Mouse (Mus musculus) hindbrain, embryonic 11.5 days (tissue): Measurements from ENCODE around the gene Kti12. TPM values are rescaled to one million over a fixed set of nuclear protein-coding genes. Genes with fewer than 3 reads are reported as not detected.

ENCODE experiments used
- ATAC-seq: fragments of 200-750 bp; cut with Nextera tagmentation; 2 replicates; pipeline ENCODE4 v1.8.0; 2017; ENCODE audit warnings: mild to moderate bottlenecking, moderate TSS enrichment, moderate library complexity; ENCODE audit not compliant: low FRiP score
- DNase-seq: peaks from one replicate; pipeline ENCODE4 v3.0.0-alpha.2; 2015; ENCODE audit warnings: low spot score
- H3K27ac ChIP-seq: fragments of 300-500 bp; sonication (generic); 2 replicates; pipeline ENCODE4 v1.5.1; 2014; ENCODE audit warnings: mild to moderate bottlenecking, low read depth, low read length
- H3K27me3 ChIP-seq: fragments of 300-500 bp; sonication (generic); 2 replicates; pipeline ENCODE4 v1.6.1; 2014; ENCODE audit warnings: mild to moderate bottlenecking, low read length, moderate library complexity, mixed read lengths; ENCODE audit not compliant: control insufficient read depth, insufficient read depth
- H3K36me3 ChIP-seq: fragments of 300-500 bp; sonication (generic); 2 replicates; pipeline ENCODE4 v1.6.1; 2014; ENCODE audit warnings: mild to moderate bottlenecking, low read length, moderate library complexity, mixed read lengths; ENCODE audit not compliant: control insufficient read depth, insufficient read depth
- H3K4me1 ChIP-seq: fragments of 300-500 bp; sonication (generic); replicated peaks from 2 replicates; pipeline ENCODE4 v1.6.1; 2014; ENCODE audit warnings: low read length, mixed read lengths; ENCODE audit not compliant: control insufficient read depth, insufficient read depth
- H3K4me2 ChIP-seq: fragments of 300-500 bp; sonication (generic); replicated peaks from 2 replicates; pipeline ENCODE4 v1.6.1; 2014; ENCODE audit warnings: mild to moderate bottlenecking, low read depth, low read length
- H3K4me3 ChIP-seq: fragments of 300-500 bp; sonication (generic); 2 replicates; pipeline ENCODE4 v1.5.1; 2014; ENCODE audit warnings: low read depth, low read length
- H3K9ac ChIP-seq: fragments of 300-500 bp; sonication (generic); 2 replicates; pipeline ENCODE4 v1.6.1; 2014; ENCODE audit warnings: low read depth, low read length
- H3K9me3 ChIP-seq: fragments of 300-500 bp; sonication (generic); 2 replicates; pipeline ENCODE4 v1.6.1; 2016; ENCODE audit warnings: low read length; ENCODE audit not compliant: control insufficient read depth
- WGBS: fragments of 180-500 bp; shearing (Covaris S2); extraction: QIAGEN DNeasy Blood & Tissue Kit; methylation state at CpG from one replicate; pipeline ENCODE4 v1.1.7; 2014; 5-methylcytosine and 5-hydroxymethylcytosine counted together
- polyA plus RNA-seq: library from polyadenylated mRNA; unstranded; fragments of >200 nt; fragmentation: Nextera tagmentation; extraction: Ambion mirVana; gene quantifications from 2 replicates; pipeline ENCODE4 v1.2.1, GENCODE M21; 2014

The Kti12 gene
- polyA plus RNA-seq, 1 experiment from 2014 or later: 40.5 TPM

- no peaks in the 10 kb centered on the region for H3K9me3 ChIP-seq
- H3K27me3 ChIP-seq: no peaks in the 10 kb centered on the region
- H3K36me3 ChIP-seq: no peaks in the 10 kb centered on the region
- no peak overlapping the region for H3K4me2 ChIP-seq
- no peak overlapping the region for H3K4me3 ChIP-seq
- 0 out of 2 replicates have a peak, but pooled peaks cover 3% of the 10 kb centered on the region for H3K4me1 ChIP-seq
- no peak for ATAC-seq
- no peak overlapping the region; the same call in 1 of the 2 replicates for H3K27ac ChIP-seq
- no peak for DNase-seq
- H3K9ac ChIP-seq: no peak overlapping the region; the same call in 1 of the 2 replicates
Measured at GRCm38 (mm10) chr4:108843336-108843735, 4.2 kb upstream of the Kti12 start.

GRCm38 (mm10) chr4:108845824-108846569 is 1.6 kb upstream of the Kti12 start:
- Histone ChIP-seq H3K27me3 (no peaks in the 10 kb centered on the region), H3K27ac (no peak overlapping the region), H3K9ac (no peak overlapping the region), H3K4me2 (no peak overlapping the region), H3K4me3 (no peak overlapping the region), H3K9me3 (no peaks in the 10 kb centered on the region), H3K4me1 (peaks cover 3% of the 10 kb centered on the region; the same call in 1 of the 2 replicates), H3K36me3 (no peaks in the 10 kb centered on the region)
- WGBS: 88% methylated on average over 5 of the region's 5 CpGs
- ATAC-seq: no peak
- no peak for DNase-seq

- no peaks in the 10 kb centered on the region for H3K36me3 ChIP-seq
- DNase-seq: no peak
- H3K4me3 ChIP-seq: peak within 1 kb of the TSS; percentile 94
- no peaks in the 10 kb centered on the region; the same call in 1 of the 2 replicates for H3K4me1 ChIP-seq
- H3K4me2 ChIP-seq: peak within 1 kb of the TSS; percentile 95
- H3K27me3 ChIP-seq: no peaks in the 10 kb centered on the region
- peak; percentile 26; the same call in 1 of the 2 replicates for ATAC-seq
- H3K27ac ChIP-seq: peak within 1 kb of the TSS; percentile 77
- H3K9ac ChIP-seq: peak within 1 kb of the TSS; percentile 77
- no peaks in the 10 kb centered on the region for H3K9me3 ChIP-seq
- 10% methylated on average over 20 of the region's 20 CpGs for whole genome bisulfite sequencing
Measured at GRCm38 (mm10) chr4:108848505-108848848, 892 bp downstream of the Kti12 start, which contains the start of gene A730015C16Rik. Gene A730015C16Rik, minus strand, starts transcription at chr4:108848619.

- H3K27ac ChIP-seq: no peak overlapping the region
- no peak overlapping the region for H3K4me2 ChIP-seq
- H3K4me3 ChIP-seq: no peak overlapping the region
- WGBS: 88% methylated on average over 7 of the region's 7 CpGs
- no peak overlapping the region for H3K9ac ChIP-seq
- ATAC-seq: no peak
- H3K9me3 ChIP-seq: no peaks in the 10 kb centered on the region
- no peak for DNase-seq
- H3K27me3 ChIP-seq: no peaks in the 10 kb centered on the region
- peaks cover 2% of the 10 kb centered on the region; the same call in 1 of the 2 replicates for H3K36me3 ChIP-seq
- H3K4me1 ChIP-seq: no peaks in the 10 kb centered on the region
Measured at GRCm38 (mm10) chr4:108866806-108867205, 19.2 kb downstream of the Kti12 start.

- no peak overlapping the region for H3K27ac ChIP-seq
- 35% methylated on average over 10 of the region's 10 CpGs for WGBS
Measured at GRCm38 (mm10) chr4:108869730-108870374, 22.3 kb downstream of the Kti12 start.

GRCm38 (mm10) chr4:108873746-108874145 is 26.2 kb downstream of the Kti12 start:
- no peaks in the 10 kb centered on the region for H3K27me3 ChIP-seq
- no peak for DNase-seq
- H3K4me3 ChIP-seq: no peak overlapping the region
- H3K4me1 ChIP-seq: no peaks in the 10 kb centered on the region
- no peak for ATAC-seq
- H3K27ac ChIP-seq: no peak overlapping the region
- no peak overlapping the region for H3K4me2 ChIP-seq
- H3K36me3 ChIP-seq: no peaks in the 10 kb centered on the region
- H3K9me3 ChIP-seq: no peaks in the 10 kb centered on the region
- 95% methylated on average over 5 of the region's 5 CpGs for WGBS
- no peak overlapping the region for H3K9ac ChIP-seq

More at GRCm38 (mm10) chr4:108869730-108870374, 22.3 kb downstream of the Kti12 start:
- no peaks in the 10 kb centered on the region for H3K27me3 ChIP-seq
- no peak overlapping the region for H3K4me3 ChIP-seq
- H3K9ac ChIP-seq: no peak overlapping the region; the same call in 1 of the 2 replicates
- no peak overlapping the region for H3K4me2 ChIP-seq
- no peaks in the 10 kb centered on the region for H3K36me3 ChIP-seq
- peak; percentile 92 for DNase-seq
- no peaks in the 10 kb centered on the region for H3K4me1 ChIP-seq
- peak; percentile 63 for ATAC-seq
- no peaks in the 10 kb centered on the region for H3K9me3 ChIP-seq

- no peak overlapping the region for H3K4me3 ChIP-seq
- H3K9ac ChIP-seq: no peak overlapping the region
- WGBS: 85% methylated on average over 6 of the region's 6 CpGs
- ATAC-seq (no peak), DNase-seq (no peak)
- H3K27me3 ChIP-seq: no peaks in the 10 kb centered on the region
- H3K27ac ChIP-seq: no peak overlapping the region
- no peak overlapping the region for H3K4me2 ChIP-seq
- no peaks in the 10 kb centered on the region for H3K9me3 ChIP-seq
- H3K36me3 ChIP-seq: no peaks in the 10 kb centered on the region
- 0 out of 2 replicates have a peak, but pooled peaks cover 2% of the 10 kb centered on the region for H3K4me1 ChIP-seq
Measured at GRCm38 (mm10) chr4:108877901-108878300, 30.3 kb downstream of the Kti12 start.

GRCm38 (mm10) chr4:108878963-108879822 is 31.6 kb downstream of the Kti12 start, which contains the start of gene Rab3b:
Gene Rab3b, plus strand, starts transcription at chr4:108879063.
- H3K4me3 ChIP-seq: peak within 1 kb of the TSS; percentile 69
- H3K36me3 ChIP-seq: no peaks in the 10 kb centered on the region
- peak within 1 kb of the TSS; percentile 98 for H3K4me2 ChIP-seq
- peak; percentile 91 for ATAC-seq
- H3K9me3 ChIP-seq: no peaks in the 10 kb centered on the region
- DNase-seq: peak; percentile 83
- WGBS: under 1% methylated on average over 46 of the region's 46 CpGs
- H3K27ac ChIP-seq: 0 out of 2 replicates have a peak within 1 kb of the TSS, but pooled peaks have one; percentile 4
- H3K9ac ChIP-seq: peak within 1 kb of the TSS; percentile 75
- H3K27me3 ChIP-seq: no peaks in the 10 kb centered on the region
- 0 out of 2 replicates have a peak, but pooled peaks cover 2% of the 10 kb centered on the region for H3K4me1 ChIP-seq
